Mouse (Mus musculus) thymus, postnatal 10 days (tissue): ENCODE measurements around the gene Tubgcp6.

Source experiments
- DNase-seq, 2 experiments: peaks; one replicate each; pipeline ENCODE4 v3.0.0; 2021; ENCODE audit warnings: low spot score in 2 of 2

Tubgcp6 gene

DNA sequence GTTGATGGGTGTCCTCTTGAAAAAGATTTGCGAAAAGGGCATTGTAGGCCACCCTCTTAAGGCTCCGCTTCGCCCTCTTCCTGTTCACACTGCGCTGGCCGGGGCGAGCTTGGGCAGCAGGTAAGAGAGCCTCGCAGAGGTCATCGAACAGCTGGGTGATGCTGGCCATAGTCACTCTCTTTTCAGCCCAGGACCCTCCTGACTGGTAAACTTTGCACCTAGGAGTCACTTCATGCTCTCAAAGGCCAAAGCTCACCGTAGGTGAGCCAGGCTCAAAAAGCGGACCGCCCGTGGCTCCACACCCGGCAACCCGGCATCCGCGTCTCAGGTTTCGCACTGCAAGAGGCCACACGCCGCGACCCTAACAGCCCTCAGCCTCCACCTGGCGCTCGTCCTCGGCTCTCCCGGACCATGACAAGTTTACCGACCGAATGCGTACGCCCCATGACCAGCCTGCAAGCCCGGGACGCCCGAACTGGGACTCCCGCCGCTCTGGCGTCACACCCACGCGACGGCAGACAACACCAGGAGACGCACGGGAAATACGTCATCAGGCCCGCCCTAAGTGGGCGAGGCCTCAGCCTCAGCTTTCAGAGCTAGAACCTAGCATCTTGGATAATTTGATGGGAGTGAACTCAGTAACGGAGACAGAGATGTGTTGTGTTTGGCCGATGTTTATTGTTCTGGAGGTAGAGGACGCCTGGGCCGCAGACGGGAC lies at the start of gene Tubgcp6:
Gene Tubgcp6 (minus strand): TSS at position 464 of the 718 bp plus-strand sequence.
- peak; percentile 88 to 90 for DNase-seq

DNA sequence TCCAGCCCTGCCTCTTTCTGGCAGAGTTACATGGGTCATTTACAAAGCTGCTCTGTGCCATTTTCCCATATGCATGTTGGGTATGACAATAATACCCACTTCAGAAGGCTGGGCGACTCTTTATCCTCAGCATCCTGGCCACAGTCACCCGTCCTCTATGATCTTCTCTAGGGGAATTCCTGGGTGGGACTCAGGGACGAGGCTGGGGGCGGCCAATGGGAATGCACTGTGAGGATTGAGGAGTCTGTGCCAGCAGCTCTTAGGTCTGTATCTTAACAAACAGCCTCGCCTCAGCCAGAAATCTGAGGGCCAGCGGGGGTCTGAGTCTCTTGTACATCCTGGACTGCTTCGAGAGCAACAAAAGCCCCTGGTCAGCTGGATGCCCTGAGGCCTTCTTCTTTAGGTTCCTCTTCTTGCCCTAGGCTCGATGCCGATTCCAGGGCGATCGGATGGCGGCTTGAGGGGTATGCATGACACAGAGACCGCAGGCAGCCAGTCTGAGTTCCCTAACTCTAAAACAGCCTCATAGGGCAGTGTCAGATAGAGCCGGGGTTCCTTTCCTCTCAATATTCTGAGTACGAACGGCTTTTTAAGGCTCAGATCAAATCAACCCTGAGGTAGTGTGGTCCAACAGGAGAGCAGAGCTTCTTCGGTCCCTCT lies 49.5 kb upstream of the Tubgcp6 start:
- no peak for DNase-seq

DNA sequence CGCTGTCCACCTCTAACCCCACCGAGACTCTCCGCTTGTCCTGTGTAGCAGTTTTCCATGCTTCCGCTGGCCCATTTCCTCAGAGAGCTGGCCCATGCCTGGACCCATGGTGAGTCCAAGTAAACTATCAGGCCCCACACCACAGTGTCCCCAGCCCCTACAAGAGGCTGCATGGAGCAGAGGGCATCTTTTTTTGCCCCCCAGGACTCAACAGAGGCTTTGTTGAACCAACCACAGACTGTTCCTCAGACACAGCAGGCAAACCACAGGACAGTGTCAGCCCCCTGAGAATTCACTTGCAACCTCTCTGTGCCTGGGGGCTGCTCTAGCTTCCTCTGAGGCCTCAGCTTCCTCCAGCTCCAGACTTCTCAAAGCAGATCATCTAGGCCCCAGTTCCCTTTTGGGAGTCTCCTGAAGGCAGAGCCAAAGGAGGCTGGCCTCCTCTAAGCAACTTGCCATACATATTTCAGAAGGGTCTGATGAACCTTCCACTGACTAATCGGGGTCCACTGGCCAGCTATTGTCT lies 48.7 kb upstream of the Tubgcp6 start:
- DNase-seq: no peak

DNA sequence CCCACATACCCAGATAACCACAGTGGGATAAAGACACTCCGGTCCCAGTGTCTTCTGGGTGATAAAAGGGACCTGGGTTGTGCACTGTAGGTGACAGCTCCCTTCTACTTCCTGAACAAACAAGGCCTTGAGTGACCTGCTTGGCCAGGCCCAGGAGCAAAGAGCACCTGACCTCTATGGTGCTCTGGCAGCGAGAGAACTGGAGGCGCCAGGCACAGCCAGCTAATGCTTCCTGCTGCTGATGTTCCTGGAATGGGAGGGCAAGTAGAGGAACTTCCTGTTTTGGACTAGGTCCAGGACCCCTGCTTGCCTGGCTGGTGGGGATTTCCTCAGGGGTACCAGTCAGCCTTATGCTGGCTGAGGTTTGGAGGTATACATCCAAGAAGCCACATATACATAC lies 47.2 kb upstream of the Tubgcp6 start:
- DNase-seq: no peak

DNA sequence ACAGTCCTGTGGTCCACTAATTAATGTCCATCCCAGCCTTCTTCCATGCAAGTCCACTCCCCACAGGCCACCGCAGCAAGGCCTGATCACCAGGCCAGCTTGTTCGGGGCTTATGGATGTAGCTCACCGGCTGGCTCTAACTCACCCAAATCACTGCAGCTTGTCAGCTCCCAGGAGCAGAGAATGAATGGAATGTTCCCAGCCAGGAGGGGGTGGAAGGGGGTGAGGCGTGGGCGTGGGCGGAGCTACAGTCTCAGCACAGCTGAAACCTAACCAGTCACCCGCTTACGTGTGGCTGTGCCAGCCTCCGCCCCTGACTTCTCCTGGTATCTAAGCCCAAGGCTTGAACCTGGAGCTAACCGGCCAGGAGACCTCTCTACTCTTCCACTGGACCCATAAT lies 46.5 kb upstream of the Tubgcp6 start:
- no peak for DNase-seq

DNA sequence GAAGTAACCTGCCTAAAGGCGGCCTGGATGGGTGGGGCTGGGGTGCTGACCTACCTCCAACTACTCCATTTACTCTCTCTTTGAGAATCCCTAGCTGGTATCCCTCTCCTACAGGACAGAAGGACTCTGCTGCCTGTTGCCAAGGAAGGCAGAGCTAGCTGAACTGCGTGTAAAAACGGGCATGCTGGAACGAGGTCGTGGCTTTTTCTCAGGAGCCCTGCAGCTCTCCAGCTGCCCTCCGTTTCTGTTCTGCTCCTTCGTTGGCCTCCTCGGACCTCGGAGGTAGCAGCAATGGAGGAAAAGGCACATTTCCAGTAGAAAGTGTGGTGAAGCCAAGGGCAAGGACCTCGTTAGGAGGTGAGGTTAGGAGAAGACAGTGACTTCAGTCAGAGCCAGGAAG lies 46.0 kb upstream of the Tubgcp6 start:
- DNase-seq: no peak

DNA sequence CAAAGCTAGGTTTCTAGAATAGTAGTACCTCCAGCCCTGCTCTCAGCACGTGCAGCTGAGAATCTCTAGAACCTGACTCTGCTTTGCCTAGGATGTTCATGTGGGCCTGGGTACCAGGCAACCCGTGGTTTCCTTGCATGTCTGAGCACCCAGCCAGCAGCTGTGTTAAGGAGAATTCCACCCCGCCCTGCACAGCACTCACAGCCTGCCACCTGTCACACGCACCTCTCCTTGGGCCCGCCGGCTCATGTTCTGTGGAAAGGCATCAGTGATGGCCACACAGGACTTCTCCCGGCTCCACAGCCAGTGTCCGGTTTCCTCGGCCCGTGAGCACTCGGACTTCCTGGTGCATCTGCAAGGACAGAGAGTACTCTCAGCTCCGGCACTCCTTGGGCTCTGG lies 42.6 kb upstream of the Tubgcp6 start:
- no peak for DNase-seq

DNA sequence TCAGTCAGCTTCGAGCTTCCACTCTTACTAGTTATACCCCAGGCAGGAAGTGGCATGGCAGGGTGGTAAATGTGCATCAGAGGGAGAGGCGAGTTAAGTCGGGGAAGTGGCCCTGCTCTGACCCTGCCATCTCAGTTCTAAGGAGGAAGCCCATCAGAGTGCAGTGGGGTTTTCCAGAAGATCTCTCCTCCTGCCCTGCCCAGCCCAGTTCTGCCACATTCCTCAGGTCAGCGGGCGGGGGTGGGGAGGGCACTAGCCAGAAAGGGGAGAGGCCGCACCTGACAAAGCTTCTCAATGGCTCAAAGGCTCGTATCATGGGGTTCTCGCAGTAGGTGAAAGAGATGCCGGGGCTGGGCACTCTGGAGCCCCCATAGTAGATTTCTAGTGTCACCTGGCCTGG lies 38.5 kb upstream of the Tubgcp6 start:
- DNase-seq: no peak

DNA sequence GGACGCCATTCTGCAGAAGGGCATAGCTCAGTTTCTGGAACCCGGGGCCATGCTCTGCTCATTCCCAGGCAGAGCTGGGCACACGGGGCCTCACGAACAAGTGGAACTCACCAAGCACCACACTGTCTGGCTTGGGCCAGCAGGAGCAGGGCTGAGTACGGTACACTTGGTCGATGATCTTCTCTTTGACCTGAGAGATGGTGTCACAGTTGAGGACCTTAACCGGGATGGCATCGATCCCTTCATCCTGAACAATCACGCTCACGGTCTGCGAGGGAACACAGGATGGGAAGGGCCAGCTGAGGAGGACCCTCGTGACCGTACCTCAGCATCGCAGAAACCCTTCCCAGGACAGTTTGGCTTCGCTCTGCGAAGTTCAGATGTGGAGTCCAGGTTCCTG lies 35.6 kb upstream of the Tubgcp6 start:
- DNase-seq: no peak

DNA sequence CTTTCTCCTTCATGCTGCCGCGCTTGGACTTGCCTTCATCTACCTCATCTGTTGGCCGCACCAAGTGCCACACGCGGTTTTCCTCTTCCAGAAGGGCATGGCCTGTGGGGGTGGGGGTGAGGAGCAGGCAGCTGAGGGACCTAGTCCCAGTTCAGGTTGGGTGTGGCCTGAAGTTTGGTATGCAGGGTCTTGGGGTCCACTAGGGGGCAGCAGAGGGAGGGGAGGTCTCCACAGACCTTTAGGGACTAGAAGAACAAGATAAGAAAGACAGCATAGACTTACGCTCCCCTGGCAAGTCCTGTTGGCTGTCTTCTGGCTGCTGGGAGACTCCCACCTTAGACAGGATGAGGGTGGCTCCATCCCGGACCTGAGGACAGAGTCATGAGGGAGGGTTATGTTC lies 35.0 kb upstream of the Tubgcp6 start:
- DNase-seq: peak; percentile 52 to 80

DNA sequence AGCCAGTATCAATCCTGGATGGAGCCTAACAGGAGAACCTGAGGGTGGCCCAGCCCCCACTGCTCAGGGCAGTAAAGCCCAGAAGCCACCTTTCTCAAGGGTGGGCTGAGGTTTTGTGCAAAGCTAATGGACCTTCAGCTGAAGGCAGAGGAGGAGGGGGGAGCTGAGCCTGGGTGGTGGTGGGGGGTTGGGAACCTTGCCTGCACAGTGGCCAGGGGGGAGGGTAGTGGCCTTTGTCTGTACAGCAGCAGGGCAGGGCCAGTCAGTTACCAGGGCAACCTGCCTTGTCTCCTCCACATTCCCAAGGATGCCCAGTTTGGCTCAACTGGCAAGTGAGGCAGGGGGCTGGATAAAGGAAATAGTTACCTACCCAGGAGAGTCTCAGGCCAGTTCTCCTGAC lies 29.4 kb upstream of the Tubgcp6 start:
- no peak for DNase-seq

DNA sequence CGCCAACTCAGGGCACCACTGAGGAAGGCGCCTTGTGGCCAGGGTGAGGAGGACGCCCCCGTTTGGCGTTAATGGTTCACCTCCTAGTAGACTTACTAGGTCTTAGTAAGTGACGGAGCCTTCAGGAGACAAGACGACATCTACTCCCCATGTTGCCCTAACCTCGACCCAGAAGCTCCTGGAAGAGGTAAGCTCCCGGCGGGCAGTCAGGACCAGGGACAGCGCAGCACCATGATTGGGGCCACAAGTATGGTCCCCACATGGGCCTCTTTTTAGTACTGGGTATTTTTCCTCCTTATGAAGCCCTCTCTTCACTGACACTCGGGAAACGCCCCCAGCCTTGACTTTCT lies 27.1 kb upstream of the Tubgcp6 start:
- peak; percentile 29 to 40 for DNase-seq

DNA sequence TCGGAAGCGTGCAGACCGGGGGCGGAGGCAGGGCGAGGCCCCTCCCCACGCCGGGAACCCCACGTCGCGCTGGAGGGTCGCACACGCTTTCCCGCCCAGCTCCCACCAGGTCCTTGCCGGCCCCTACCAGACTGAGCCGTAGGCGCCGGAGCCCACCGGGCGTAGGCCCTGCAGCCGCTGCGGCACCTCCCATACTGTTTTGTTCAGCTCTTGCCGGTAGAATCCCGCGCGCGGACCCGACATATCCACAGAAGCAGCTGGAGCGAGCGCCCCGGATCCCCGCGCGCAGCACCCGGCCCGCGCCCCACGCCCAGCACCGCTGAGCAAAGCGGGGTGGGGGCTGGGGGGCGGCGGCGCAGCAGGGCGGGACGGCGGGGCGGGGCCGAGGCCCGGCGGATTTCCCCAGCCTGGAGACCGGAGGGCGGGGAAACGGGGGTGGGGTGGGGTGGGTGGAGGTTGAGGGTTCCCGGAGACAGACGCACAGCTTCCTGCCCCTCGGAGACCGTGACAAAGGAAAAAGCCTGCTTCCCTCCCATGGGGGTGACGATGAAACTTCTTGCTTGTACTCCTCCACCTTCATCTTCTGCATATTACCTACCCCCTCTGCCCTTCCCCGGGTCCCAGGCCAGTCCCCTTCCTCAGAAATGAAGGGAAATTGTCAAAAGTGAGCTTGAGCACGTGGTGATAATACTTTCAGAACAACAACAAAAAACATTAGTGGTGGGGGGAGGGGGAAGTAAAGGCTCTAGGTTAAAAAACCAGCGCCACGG lies 26.5 kb upstream of the Tubgcp6 start, which contains the start of gene Mapk11:
Gene Mapk11 (minus strand): TSS at position 358 of the 770 bp plus-strand sequence.
- DNase-seq: peak; percentile 46 to 62

DNA sequence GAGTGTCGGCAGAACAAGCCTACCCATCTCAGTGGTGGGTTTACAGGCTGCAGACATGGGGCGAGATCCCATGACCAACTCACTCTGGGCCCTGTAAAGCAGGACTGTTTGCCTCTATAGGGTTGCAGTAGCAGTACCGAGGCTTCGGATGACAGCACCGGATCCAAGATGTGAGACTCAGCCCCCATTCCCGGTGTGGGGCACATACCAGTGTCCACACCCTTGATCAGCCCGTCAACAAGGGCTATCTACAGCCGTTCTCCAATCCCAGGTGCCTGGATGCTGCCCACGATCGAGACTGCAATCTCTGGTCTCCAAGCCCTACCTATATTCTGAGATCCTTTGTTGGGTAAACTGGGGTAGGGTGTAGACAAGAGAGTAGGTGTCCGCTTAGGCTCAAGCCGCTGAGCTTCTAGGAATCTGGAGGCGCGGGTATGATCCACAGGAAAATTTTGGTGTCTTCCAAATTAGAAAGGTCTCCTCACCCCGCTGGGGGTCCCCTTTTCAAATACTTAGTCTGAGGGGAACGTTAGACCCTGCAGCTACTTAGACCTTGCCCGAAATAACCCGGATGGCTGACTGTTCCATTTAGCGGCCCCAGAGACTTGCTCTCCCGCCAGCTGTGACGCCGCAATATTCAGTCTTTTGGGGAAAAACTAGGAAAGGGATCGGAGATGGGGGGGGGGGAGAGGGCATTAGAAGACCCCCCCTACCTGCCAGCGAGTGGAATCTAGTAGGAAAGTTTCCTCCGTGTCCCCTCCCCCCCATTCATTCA lies 25.8 kb upstream of the Tubgcp6 start:
- DNase-seq: no peak

DNA sequence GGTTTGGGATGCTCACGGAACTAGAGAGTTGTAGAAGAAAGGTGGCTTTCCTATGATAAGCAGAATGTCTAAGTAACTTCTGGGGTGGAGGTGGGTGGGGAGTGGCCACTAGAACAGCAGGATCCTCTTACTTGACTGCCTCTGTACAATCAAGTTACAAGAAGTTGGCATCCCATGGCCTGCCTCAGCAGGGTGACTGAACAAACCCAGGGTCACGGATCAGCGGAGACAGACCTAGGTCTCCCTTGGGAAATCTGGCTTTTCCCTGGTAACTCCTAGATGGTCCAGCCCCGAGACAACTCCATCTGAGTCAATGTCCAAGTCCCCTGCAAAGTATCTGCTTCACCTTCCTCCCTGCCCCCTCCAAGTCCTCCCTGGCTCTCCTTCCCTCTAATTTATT lies 25.0 kb upstream of the Tubgcp6 start:
- DNase-seq: no peak

DNA sequence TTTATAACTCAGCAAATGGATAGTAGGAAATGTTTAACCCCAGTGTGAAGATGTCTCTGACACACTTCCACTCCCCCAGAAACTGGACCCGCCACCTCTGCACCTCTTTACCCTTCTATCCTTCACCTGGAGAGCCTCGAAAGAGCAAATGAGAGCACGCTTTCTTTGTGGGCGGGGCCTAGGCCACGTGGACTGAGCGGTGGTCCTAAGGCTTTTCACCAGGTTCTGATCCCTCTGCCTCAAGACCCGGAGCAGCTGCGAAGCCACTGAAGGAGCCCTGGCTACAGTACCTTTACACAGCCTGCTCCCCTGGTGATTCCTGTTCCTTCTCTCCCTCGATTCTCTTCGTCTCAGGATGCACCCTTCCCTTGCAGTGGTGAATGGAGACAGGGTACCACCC lies 24.5 kb upstream of the Tubgcp6 start:
- DNase-seq: no peak

DNA sequence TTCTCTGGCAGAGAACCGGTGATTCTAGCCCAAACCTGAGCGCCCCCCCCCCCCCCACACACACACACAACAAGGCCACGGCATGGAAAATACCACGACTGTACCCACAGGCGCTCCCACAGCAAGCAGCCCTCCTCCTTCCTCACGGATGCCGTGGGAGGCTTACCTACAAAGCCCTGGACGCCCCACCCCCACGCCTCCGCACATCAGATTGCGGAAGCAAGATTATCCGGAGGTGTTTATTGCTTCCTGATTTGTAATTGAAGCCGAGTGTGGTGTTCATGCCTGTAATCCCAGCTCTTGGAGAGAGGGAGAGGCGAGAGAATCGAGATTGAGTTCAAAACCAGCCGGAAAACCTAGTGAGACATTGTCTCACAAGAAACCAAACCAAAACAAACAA lies 24.1 kb upstream of the Tubgcp6 start:
- peak; percentile 52 to 57 for DNase-seq

DNA sequence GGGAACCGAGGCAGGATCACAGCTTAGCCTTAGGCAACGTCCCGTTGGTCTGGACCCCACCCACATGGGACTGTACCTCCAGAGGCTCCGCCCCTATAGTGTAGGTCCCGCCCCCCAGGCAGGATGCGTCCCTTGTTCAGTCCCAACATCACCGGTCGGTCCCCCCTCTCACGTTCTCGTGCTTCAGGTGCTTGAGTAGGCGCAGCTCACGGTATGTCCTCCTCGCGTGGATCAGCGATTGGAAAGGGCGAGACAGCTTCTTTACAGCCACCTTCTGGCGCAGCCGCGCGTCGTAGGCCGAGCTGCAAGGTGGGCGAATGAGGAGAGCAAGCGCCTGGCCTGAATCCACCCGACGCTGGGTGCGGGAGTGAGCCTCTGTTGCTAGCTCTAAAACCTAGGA lies 23.6 kb upstream of the Tubgcp6 start:
- DNase-seq: peak; percentile 31 to 48

DNA sequence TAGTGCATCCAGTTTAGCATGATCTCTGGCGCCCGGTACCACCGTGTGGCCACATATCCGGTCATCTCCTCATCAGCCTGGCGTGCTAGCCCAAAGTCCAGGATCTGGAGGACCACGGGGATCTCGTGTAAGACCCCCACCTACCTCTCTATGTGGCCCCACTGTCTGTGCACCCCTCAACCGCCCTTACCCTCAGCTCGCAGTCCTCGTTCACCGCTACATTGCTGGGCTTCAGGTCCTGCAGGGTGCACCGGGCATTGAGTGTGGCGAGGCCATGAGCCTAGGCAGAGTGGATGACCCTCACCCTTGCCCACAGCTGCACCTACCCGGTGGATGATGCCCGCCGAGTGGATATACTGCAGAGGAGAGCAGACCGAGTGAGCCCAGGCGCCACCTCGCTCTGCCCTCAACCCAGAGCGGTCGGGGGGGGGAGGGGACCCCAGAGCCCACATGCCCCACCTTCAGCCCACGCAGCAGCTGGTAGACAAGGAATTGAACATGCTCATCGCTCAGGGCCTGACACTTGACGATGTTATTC lies 23.0 kb upstream of the Tubgcp6 start:
- no peak for DNase-seq

DNA sequence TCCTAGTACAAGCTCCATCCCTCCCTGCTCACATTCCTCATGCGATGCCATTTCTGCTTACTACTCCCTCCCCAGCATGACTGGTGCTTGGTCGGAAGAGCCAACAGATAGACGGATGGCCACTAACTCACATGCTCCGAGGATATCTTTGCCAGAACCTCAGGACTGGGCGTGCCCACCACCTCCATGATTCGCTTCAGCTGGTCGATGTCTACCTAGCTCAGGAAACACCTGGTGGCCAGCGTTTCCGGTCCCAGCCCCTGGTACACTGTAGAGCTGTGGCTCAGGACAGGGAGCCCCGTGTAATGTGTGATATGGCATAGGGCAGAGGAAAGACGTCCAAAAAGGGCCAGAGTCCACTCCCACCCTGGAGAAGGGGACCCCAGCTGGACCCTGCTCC lies 22.1 kb upstream of the Tubgcp6 start:
- DNase-seq: no peak

DNA sequence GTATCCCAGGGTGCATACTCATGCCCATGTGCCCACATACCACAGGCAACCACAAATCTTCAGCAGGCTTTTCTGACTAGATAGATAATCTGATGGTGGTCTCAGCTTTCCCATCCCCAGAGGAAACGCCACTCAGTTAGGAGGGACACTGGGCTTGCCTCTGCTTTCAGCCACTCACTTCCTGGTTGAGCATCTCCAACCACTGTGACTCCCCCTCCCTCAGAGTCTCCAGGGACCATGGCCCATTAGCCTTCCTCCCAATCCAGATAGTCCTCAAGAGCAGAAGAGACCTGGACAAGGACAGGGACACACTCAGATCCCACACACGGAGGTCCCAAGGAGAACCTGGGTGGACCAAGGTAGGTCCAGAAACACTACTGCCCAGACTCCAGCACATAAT lies 20.2 kb upstream of the Tubgcp6 start:
- DNase-seq: no peak

DNA sequence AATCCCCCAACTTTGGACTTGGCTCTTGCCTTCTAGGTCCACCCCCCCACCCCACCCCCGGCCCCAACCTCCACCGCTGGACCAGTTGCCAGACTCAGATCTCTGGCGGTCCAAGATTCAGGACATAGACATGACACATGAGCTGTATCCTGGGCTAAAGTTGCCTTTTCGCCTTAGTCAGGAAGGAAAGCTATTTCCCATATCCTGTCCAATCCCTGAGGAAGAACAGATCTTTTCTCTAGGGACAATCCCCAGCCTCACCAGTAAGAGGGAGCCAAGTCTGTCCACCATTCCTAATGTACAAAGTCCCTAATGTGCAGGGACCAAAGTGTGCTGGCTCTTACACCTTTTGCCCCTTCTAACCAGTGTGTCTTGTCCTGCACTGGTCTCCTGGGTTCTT lies 19.0 kb upstream of the Tubgcp6 start:
- no peak for DNase-seq
